In genomic region chr8:83252791-83253190, GRCm38 (mm10) we compare ENCODE assay signal across 21 mouse cellular contexts. TPM values are rescaled to one million over a fixed set of nuclear protein-coding genes. Genes with fewer than 3 reads are reported as not detected.
DNase-seq lines count a peak whose midpoint lies in the region; ATAC-seq lines count a peak whose summit lies in the region.
"Had no signal": no experiment of that assay in that cellular context is flagged by ENCODE, and none has a peak within 500 bp of the region (broad histone marks: within the 10 kb centered on the region; RNA-seq: fewer than 3 reads in every experiment).

No protein-coding gene starts in this region.

- peaks cover 2% of the 10 kb centered on the region; the same call in 1 of the 2 replicates for H3K36me3 ChIP-seq in kidney, embryonic 15.5 days
- H3K36me3 ChIP-seq in embryonic facial prominence, embryonic 10.5 days (replicated peaks): peaks cover 42% of the 10 kb centered on the region
- H3K36me3 ChIP-seq: heart, embryonic 12.5 days had no signal

- H3K27ac ChIP-seq in kidney, embryonic 15.5 days: peak overlapping the region; percentile 65
- H3K27ac ChIP-seq in embryonic facial prominence, embryonic 10.5 days (replicated peaks): peak overlapping the region; percentile 44; the same call in 1 of the 2 replicates
- H3K27ac ChIP-seq: gastrocnemius, adult 2 months; limb, embryonic 15.5 days had no signal

- peaks cover 10% of the 10 kb centered on the region; the same call in 1 of the 2 replicates for H3K4me1 ChIP-seq in kidney, embryonic 15.5 days
- peaks cover 8% of the 10 kb centered on the region for H3K4me1 ChIP-seq in embryonic facial prominence, embryonic 10.5 days
- H3K4me1 ChIP-seq: heart, embryonic 12.5 days; limb, embryonic 15.5 days had no signal

- no peaks in the 10 kb centered on the region for H3K27me3 ChIP-seq in kidney, embryonic 15.5 days
- H3K27me3 ChIP-seq in embryonic facial prominence, embryonic 10.5 days (replicated peaks; ENCODE audit: low read depth, poor library complexity, severe bottlenecking): no peaks in the 10 kb centered on the region
- H3K27me3 ChIP-seq: embryonic facial prominence, embryonic 13.5 days; heart, embryonic 12.5 days; limb, embryonic 15.5 days; Patski had no signal

- no peak overlapping the region for H3K9ac ChIP-seq in kidney, embryonic 15.5 days
- H3K9ac ChIP-seq: embryonic facial prominence, embryonic 13.5 days; heart, embryonic 12.5 days; limb, embryonic 15.5 days had no signal

- H3K4me3 ChIP-seq in kidney, embryonic 15.5 days (replicated peaks): no peak overlapping the region
- no peak overlapping the region for H3K4me3 ChIP-seq in embryonic facial prominence, embryonic 10.5 days
- H3K4me3 ChIP-seq: embryonic facial prominence, embryonic 13.5 days; gastrocnemius, adult 2 months; heart, embryonic 12.5 days; limb, embryonic 15.5 days had no signal

- no peak for ATAC-seq in kidney, embryonic 15.5 days (replicated peaks; ENCODE audit: low FRiP score)
- ATAC-seq in megakaryocyte-erythroid progenitor cell, adult 5-6 weeks (replicated peaks; ENCODE audit: low FRiP score, low TSS enrichment, poor library complexity, severe bottlenecking): peak; percentile 66
- ATAC-seq: Patski had no signal

- H3K4me2 ChIP-seq in kidney, embryonic 15.5 days: no peak overlapping the region
- H3K4me2 ChIP-seq: embryonic facial prominence, embryonic 13.5 days; heart, embryonic 12.5 days; limb, embryonic 15.5 days had no signal

- no peak for DNase-seq in kidney, adult 8-10 months
- DNase-seq in MEL-GATA-1-ER (ENCODE audit: extremely low read depth, low read depth): peak; percentile 4
- DNase-seq in embryonic facial prominence, embryonic 10.5 days (ENCODE audit: low spot score): no peak
- no peak for DNase-seq in spleen, adult 18-20 months
- no peak for DNase-seq in thymus, postnatal 36 days
- DNase-seq: adrenal gland, adult 8-10 months; cerebellum, adult 9-10 months; gastrocnemius, adult 2 months; kidney, postnatal 14 days; lung, postnatal 10 days; right cerebral cortex, postnatal 25 days had no signal

- 83% methylated on average over 5 of the region's 5 CpGs for WGBS in kidney, embryonic 15.5 days
- 83% methylated on average over 5 of the region's 5 CpGs for WGBS in embryonic facial prominence, embryonic 10.5 days

- H3K9me3 ChIP-seq in kidney, embryonic 15.5 days (replicated peaks): no peaks in the 10 kb centered on the region
- H3K9me3 ChIP-seq in embryonic facial prominence, embryonic 10.5 days: no peaks in the 10 kb centered on the region
- H3K9me3 ChIP-seq: embryonic facial prominence, embryonic 13.5 days; heart, embryonic 12.5 days; limb, embryonic 15.5 days had no signal

RNA-seq across cellular contexts. Expression of gene Ucp1, which starts 37.4 kb away (rescaled TPM):
- polyA plus RNA-seq in kidney, embryonic 15.5 days (2015; fragmentation: Nextera tagmentation; extraction: Ambion mirVana): not detected in 2 replicates
- 0.09 TPM in 1 of 2 replicates, not detected in the other for polyA plus RNA-seq in embryonic facial prominence, embryonic 10.5 days (2016; fragmentation: Nextera tagmentation; extraction: Ambion mirVana)
- total RNA-seq in megakaryocyte-erythroid progenitor cell, adult 5-6 weeks (2014; fragmentation: Nextera tagmentation): not detected in 2 replicates
- not detected in 2 replicates for total RNA-seq in megakaryocyte-erythroid progenitor cell, adult 5-6 weeks (2017)
- total RNA-seq: gastrocnemius, adult 2 months; left cerebral cortex, postnatal 36 days; neutrophil, adult 5-6 weeks had no signal
- polyA plus RNA-seq: embryonic facial prominence, embryonic 13.5 days; heart, embryonic 12.5 days; limb, embryonic 15.5 days; liver, embryonic 16.5 days; Patski; stomach, postnatal 0 days had no signal
